Mouse (Mus musculus): Measurements from ENCODE around the gene Tgfb1.

Tgfb1 gene

DNA sequence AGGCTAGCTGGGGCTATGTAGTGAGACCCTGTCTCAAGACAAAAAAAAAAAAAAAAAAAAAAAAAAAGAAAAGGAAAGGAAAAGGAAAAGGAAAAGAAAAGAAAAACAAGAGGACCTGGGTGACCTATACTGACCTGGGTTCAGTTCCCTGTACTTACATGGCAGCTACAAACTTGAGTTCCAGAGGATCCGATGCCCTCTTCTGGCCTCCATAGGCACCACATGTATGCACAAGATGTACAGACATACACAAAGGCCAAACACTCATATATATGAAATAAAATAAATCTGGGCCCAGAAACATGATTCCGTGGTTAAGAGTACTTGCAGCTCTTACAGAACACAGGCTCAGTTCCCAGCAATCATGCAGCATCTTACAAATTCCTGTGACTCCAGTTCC is 50.1 kb downstream of the Tgfb1 start:
- no peak for DNase-seq (ENCODE audit: low read depth, low spot score)

DNA sequence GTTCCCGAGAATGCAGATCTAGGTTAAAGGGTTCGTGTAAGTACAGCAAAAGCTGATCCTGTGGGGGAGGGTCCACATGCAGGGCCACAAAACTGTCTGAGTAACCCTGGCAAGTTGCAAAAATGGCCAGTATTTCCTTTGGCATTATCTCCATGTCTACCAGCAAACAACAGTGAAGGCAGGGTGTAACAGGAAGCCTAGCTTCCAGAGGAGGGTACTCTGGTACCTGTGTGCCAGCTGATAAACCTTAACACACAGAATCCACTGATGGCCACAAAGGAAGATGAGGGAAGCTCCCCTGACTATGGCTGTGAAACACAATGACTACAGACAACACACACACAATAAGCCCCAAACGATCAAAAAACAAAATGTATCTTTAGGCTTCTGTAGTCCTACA is 51.5 kb downstream of the Tgfb1 start:
- no peak for DNase-seq (ENCODE audit: low read depth, low spot score)

DNA sequence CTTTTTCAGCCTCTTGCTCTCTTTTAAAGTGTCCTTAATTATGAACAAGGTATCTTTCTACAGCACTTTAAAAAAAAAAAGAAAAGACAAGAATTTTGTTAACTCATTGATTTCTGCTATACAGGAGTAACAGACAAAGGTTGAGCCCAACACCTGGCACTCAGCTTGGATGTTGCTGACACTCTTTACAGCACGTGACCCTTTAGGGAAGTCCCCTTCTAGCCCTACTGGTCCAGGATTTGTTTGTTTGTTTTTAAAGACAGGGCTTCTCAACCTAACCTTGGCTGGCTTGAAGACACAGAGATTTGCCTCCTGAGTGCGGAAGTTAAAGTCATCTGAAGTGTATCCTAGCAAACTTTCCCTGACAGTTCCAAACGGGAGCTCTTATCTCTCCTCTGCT is 60.0 kb downstream of the Tgfb1 start:
- no peak for DNase-seq (ENCODE audit: low read depth, low spot score)

DNA sequence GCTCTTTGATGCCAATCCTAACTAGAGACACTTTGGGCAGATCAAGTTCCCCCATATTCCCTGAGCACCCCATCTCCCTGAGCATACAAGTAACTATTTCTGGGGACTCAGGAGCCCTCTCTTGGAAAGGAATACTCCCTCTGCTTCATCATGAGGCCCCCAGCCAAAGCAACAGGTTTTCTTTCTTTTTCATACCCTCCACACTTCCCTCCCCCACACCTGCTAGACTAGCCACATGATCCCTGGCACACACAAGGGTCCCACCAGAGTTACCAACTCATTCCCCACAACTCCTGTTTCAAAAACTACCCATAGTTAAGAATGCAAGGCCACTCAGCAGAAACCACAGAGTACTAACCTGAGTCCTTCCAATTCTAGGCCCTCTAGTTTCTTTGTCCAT is 66.3 kb downstream of the Tgfb1 start:
- no peak for DNase-seq (ENCODE audit: low read depth, low spot score)

DNA sequence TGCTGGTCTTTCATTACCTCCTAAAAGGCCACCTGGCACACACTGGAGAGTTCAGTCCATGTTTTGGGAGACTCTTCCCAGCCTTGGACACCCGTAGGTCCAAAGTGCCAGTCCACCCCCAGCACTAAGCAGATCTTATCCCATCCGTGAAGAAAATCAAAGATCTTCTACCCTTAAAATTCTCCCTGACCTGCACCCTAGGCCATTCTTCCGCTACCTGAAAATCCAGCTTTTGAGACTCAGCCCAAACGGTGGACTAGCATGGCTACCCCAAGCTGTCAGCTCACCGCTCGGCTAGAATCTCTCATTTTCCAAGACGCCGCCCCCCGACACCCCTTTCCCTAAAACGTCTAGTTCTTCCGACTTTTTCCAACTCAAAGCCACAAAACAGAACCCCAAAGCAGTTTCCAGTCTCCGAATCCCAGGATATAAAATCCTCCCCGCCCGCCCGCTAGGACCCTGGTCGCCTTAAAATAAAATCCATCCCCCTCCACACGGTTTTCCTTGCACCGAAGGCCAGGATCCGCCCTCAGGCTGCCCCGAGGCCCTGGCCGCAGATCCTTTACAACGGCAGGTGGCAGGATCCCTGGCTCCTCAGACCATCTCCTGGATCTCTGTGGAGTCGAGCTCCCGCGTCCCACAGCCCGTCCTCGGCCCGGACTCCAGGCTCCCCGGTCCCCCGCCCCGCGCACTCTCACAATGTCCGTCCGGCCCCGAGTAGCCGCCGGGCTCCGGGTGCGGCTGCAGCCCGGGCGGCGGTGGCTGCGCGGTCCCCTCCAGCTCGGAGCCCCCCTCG is 67.0 kb downstream of the Tgfb1 start:
- no peak for DNase-seq (ENCODE audit: low read depth, low spot score)

DNA sequence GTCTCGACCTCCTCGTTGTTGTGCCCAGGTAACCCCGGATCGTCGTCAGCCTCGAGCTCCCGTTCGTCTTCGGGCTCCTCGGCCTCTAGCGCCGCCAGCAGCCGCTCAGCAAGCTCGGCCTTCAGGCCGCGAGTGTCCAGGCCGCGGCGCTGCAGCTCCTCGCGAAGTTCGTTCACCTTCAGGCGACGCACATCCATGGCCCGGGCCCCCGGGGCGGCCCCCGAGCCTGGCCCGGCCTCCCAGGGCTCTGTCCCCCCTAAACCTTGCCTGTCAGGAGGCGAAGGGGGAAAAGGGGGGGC is 67.6 kb downstream of the Tgfb1 start:
- no peak for DNase-seq (ENCODE audit: low read depth, low spot score)

Measured in brain, adult 2 months (tissue).